Mouse (Mus musculus) neural tube, embryonic 10.5 days (tissue): Measurements from ENCODE around the gene Gtpbp8.
A peak's percentile ranks its signal among the peaks of the same experiment; 100 is the strongest.

ENCODE experiments used
- DNase-seq: peaks from one replicate; pipeline ENCODE4 v3.0.0-alpha.2; 2017; ENCODE audit warnings: low spot score; ENCODE audit errors: extremely low spot score

The Gtpbp8 gene

GRCm38 (mm10) chr16:44690501-44690900, 55.7 kb downstream of the Gtpbp8 start:
- DNase-seq = no peak

GRCm38 (mm10) chr16:44688507-44688906, 57.7 kb downstream of the Gtpbp8 start:
- peak; percentile 57 for DNase-seq

- DNase-seq = peak; percentile 69
Observed at GRCm38 (mm10) chr16:44687719-44688420, 58.3 kb downstream of the Gtpbp8 start.

- peak; percentile 40 for DNase-seq
Observed at GRCm38 (mm10) chr16:44686991-44687718, 59.0 kb downstream of the Gtpbp8 start.
